Comparison of ENCODE assay signal across 22 mouse cellular contexts in the genomic region with DNA sequence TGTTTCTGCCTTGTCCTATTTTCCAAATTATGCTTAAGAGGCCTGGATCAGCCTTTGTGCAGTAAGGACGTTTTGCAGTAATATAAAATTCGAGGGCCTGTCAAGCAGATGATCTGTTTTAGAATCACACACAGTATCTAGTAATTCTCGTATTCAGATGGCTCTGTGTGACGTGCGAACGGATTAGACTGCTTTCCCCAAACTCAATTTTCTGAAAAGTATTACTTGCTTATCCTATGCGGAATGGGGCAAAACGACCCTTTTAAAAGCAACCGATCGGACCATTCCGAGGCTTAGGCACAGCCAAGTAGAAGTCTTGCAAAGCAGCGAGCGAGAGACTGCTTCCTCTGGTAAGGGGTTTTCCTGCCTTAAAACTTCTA.
DNase-seq lines count a peak whose midpoint lies in the region; ATAC-seq and TF ChIP-seq lines count a peak whose summit lies in the region.
"Had no signal": no experiment of that assay in that cellular context is flagged by ENCODE, and none has a peak within 500 bp of the region (broad histone marks: within the 10 kb centered on the region; RNA-seq: fewer than 3 reads in every experiment).

No protein-coding gene starts in this region.

- H3K27ac ChIP-seq in forebrain, embryonic 10.5 days, result peak overlapping the region; percentile 20; the same call in 1 of the 2 replicates
- H3K27ac ChIP-seq in forebrain, embryonic 11.5 days (ENCODE audit: low read depth, low read length), result no peak overlapping the region
- H3K27ac ChIP-seq in forebrain, embryonic 16.5 days (ENCODE audit: low read length), result peak overlapping the region; percentile 65
- peak overlapping the region; percentile 42; the same call in 1 of the 2 replicates for H3K27ac ChIP-seq in midbrain, embryonic 11.5 days (ENCODE audit: low read depth, low read length)
- H3K27ac ChIP-seq: heart, embryonic 15.5 days; hindbrain, embryonic 15.5 days; stomach, postnatal 0 days had no signal

- peaks cover 18% of the 10 kb centered on the region for H3K4me1 ChIP-seq in forebrain, embryonic 10.5 days
- no peaks in the 10 kb centered on the region for H3K4me1 ChIP-seq in forebrain, embryonic 11.5 days (replicated peaks; ENCODE audit: control insufficient read depth, insufficient read depth, low read length)
- H3K4me1 ChIP-seq in forebrain, embryonic 16.5 days (replicated peaks; ENCODE audit: control insufficient read depth, insufficient read depth, low read length), result peaks cover 18% of the 10 kb centered on the region
- peaks cover 7% of the 10 kb centered on the region for H3K4me1 ChIP-seq in midbrain, embryonic 11.5 days (ENCODE audit: control insufficient read depth, insufficient read depth, low read length)

- WGBS in forebrain, embryonic 10.5 days, result 77% methylated on average over 13 of the region's 13 CpGs
- 69% methylated on average over 13 of the region's 13 CpGs for WGBS in forebrain, embryonic 11.5 days
- 46% methylated on average over 13 of the region's 13 CpGs for WGBS in forebrain, embryonic 16.5 days
- WGBS in midbrain, embryonic 11.5 days, result 65% methylated on average over 13 of the region's 13 CpGs

- no peak overlapping the region for H3K9ac ChIP-seq in forebrain, embryonic 11.5 days (ENCODE audit: low read length)
- H3K9ac ChIP-seq in forebrain, embryonic 16.5 days (replicated peaks; ENCODE audit: low read depth, low read length), result peak overlapping the region; percentile 37; the same call in 1 of the 2 replicates
- H3K9ac ChIP-seq in midbrain, embryonic 11.5 days (ENCODE audit: low read length), result no peak overlapping the region
- H3K9ac ChIP-seq: heart, embryonic 15.5 days; hindbrain, embryonic 15.5 days; liver, postnatal 0 days had no signal

- DNase-seq in forebrain, embryonic 10.5 days (ENCODE audit: extremely low spot score, low spot score), result no peak
- no peak for DNase-seq in forebrain, embryonic 11.5 days (ENCODE audit: low spot score)
- peak; percentile 49 for DNase-seq in brain, embryonic 14.5 days (ENCODE audit: low read depth)
- DNase-seq in midbrain, embryonic 11.5 days (ENCODE audit: low spot score, missing footprints), result peak; percentile 89
- DNase-seq in thymus, postnatal 10 days (ENCODE audit: low spot score in 2 of 2), result no peak
- DNase-seq in urinary bladder, postnatal 36 days (ENCODE audit: low spot score in 2 of 2), result no peak
- DNase-seq: adrenal gland, adult 2 months; cerebellum, adult 11-12 months; cerebellum, postnatal 25 days; heart, adult 18-20 months; kidney, adult 18-20 months; kidney, postnatal 14 days; liver; liver, postnatal 0 days; lung, postnatal 4 days; right cerebral cortex, postnatal 25 days; thymus, postnatal 36 days had no signal

- no peak overlapping the region for H3K4me3 ChIP-seq in forebrain, embryonic 10.5 days
- H3K4me3 ChIP-seq in forebrain, embryonic 11.5 days (ENCODE audit: low read depth, low read length), result no peak overlapping the region
- no peak overlapping the region for H3K4me3 ChIP-seq in forebrain, embryonic 16.5 days (replicated peaks; ENCODE audit: low read length)
- H3K4me3 ChIP-seq in midbrain, embryonic 11.5 days (ENCODE audit: low read depth, low read length), result no peak overlapping the region
- H3K4me3 ChIP-seq: heart, embryonic 15.5 days; hindbrain, embryonic 15.5 days had no signal

- no peak overlapping the region for H3K4me2 ChIP-seq in forebrain, embryonic 11.5 days (ENCODE audit: low read depth, low read length, severe bottlenecking)
- H3K4me2 ChIP-seq in forebrain, embryonic 16.5 days (ENCODE audit: low read length), result peak overlapping the region; percentile 29
- no peak overlapping the region for H3K4me2 ChIP-seq in midbrain, embryonic 11.5 days
- H3K4me2 ChIP-seq: heart, embryonic 15.5 days; hindbrain, embryonic 15.5 days had no signal

- H3K9me3 ChIP-seq in forebrain, embryonic 10.5 days, result no peaks in the 10 kb centered on the region
- no peaks in the 10 kb centered on the region for H3K9me3 ChIP-seq in forebrain, embryonic 11.5 days (ENCODE audit: control insufficient read depth, low read length)
- no peaks in the 10 kb centered on the region for H3K9me3 ChIP-seq in forebrain, embryonic 16.5 days (ENCODE audit: control insufficient read depth, low read length)
- H3K9me3 ChIP-seq in midbrain, embryonic 11.5 days (ENCODE audit: control insufficient read depth, low read length), result no peaks in the 10 kb centered on the region
- H3K9me3 ChIP-seq: heart, embryonic 15.5 days; hindbrain, embryonic 15.5 days had no signal

- H3K27me3 ChIP-seq in forebrain, embryonic 10.5 days (ENCODE audit: poor library complexity, severe bottlenecking), result no peaks in the 10 kb centered on the region
- no peaks in the 10 kb centered on the region for H3K27me3 ChIP-seq in forebrain, embryonic 11.5 days (ENCODE audit: control insufficient read depth, insufficient read depth, low read length)
- H3K27me3 ChIP-seq in forebrain, embryonic 16.5 days (replicated peaks; ENCODE audit: control insufficient read depth, insufficient read depth, low read length), result no peaks in the 10 kb centered on the region
- H3K27me3 ChIP-seq in midbrain, embryonic 11.5 days (ENCODE audit: control insufficient read depth, insufficient read depth, low read length), result no peaks in the 10 kb centered on the region
- H3K27me3 ChIP-seq: heart, embryonic 15.5 days; hindbrain, embryonic 15.5 days had no signal

- no peak for TF ChIP-seq CTCF in brain, embryonic 14.5 days (IDR thresholded peaks at IDR 0.05; ENCODE audit: borderline replicate concordance, extremely low read depth, insufficient read depth, insufficient read length)

- no peak for ATAC-seq in forebrain, embryonic 11.5 days (replicated peaks; ENCODE audit: low FRiP score)
- ATAC-seq in forebrain, embryonic 16.5 days, result peak; percentile 53
- ATAC-seq in midbrain, embryonic 11.5 days (ENCODE audit: low FRiP score), result peak; percentile 22; the same call in 1 of the 2 replicates
- ATAC-seq in cerebellum, adult (ENCODE audit: insufficient number of reproducible peaks, low FRiP score, low TSS enrichment), result no peak
- ATAC-seq: liver, postnatal 0 days had no signal

- TF ChIP-seq POLR2A in brain, embryonic 14.5 days (IDR thresholded peaks at IDR 0.05; ENCODE audit: borderline replicate concordance, extremely low read depth, insufficient read depth, insufficient read length, poor library complexity, severe bottlenecking), result no peak

- no peaks in the 10 kb centered on the region for H3K36me3 ChIP-seq in forebrain, embryonic 10.5 days (replicated peaks)
- no peaks in the 10 kb centered on the region for H3K36me3 ChIP-seq in forebrain, embryonic 11.5 days (ENCODE audit: control insufficient read depth, insufficient read depth, low read length)
- H3K36me3 ChIP-seq in forebrain, embryonic 16.5 days (ENCODE audit: control insufficient read depth, insufficient read depth), result no peaks in the 10 kb centered on the region
- H3K36me3 ChIP-seq in midbrain, embryonic 11.5 days (ENCODE audit: control insufficient read depth, insufficient read depth, low read length), result no peaks in the 10 kb centered on the region
- H3K36me3 ChIP-seq: heart, embryonic 15.5 days; hindbrain, embryonic 15.5 days had no signal

Comparison
In these comparisons a context has a peak if more than half of its experiments do, and no peak if none do; other contexts are left out.
1. ATAC-seq: peak in forebrain, embryonic 16.5 days (single experiment) and midbrain, embryonic 11.5 days (single experiment); none in forebrain, embryonic 11.5 days (single experiment) and cerebellum, adult (single experiment).
2. DNase-seq: peak in brain, embryonic 14.5 days (single experiment) and midbrain, embryonic 11.5 days (single experiment); none in forebrain, embryonic 10.5 days (single experiment), forebrain, embryonic 11.5 days (single experiment), thymus, postnatal 10 days (0 of 2) and urinary bladder, postnatal 36 days (0 of 2).